Mouse (Mus musculus): ENCODE measurements at regions not wholly inside any gene's neighbourhood (a gene's known extent, or its start where the extent isn't known, plus 50 kb on each side); places are given as distances from the start of the nearest gene placed in this dataset.
"Not testable (repeated sequence)": the region's sequence is repeated elsewhere in the genome, so short reads cannot be mapped to it uniquely, and the experiment has no call there.

DNA sequence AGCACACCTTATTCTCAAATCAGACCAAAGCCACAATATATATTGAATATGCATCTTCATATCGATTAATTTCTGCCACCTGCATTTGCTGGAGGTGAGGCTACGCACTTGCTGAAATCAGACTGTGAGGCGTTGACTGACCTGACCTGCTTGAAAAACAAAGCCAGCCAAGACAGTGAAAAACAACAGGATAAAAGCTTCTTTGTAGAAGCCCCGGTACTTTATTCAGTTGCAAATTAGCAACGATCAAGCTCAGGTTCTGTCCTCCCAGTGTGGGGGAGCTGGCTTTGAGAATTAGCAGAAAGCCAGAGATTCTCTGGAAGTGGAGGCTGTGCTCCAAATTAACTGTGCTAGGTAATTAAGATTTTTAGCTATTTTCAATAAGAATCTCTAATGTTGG is 100.6 kb downstream of the Vmn2r79 start:
- no peak for DNase-seq

DNA sequence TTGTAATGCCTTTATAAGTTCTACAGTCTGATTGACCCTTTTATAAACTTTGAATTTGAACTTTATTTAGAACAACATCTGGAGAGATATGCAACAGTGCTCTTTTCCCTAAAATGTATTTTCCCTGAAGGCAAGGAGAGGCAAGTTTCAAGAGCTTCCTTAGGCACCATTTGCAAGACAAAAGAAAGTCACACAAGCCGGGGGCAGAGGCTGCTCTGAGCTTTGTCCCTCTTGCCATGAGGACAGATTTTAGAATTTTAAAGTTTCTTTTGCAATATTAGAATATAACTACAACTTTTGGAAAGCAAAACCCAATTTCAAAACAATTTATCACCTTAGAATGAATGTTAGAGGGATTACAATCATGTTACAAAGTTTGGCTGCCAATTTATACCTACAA is 103.7 kb downstream of the Vmn2r79 start:
- DNase-seq, result not testable (repeated sequence)

DNA sequence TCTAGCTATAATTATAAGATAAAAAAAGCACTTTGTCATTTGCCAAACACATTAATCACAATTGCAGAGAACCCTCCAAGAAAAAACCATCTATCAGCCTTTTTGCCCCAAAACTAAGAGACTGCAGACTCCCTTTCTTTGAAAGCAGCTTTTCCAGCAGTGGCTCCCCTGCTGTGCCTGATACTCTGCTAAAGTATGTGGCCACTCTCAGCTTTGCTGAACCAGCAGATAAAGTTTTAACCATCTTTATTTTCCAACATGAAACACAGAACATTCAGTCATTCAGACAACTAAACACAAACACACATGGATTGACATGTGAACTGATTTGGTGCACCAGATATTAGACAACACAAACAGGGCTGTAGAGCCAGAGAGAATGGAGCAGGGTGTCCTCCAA is 104.5 kb downstream of the Vmn2r79 start:
- DNase-seq, result not testable (repeated sequence)

DNA sequence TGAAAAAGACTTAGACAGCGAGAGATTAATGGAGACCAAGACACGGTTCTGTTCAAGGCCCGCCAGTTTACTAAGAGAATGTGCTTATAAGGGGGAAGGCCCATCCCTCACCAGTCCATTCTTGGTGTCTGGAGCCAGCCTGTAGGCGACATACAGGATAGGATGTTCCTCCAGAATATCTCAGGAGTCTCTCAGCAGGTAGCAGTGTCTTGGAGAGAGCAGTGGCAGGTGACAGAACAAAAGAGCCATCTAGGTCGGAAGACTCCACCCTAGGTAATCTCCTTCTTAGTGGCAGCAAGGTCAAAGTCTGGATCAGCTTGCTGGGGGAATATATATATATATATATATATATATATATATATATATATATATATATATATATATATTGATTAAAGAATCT is 105.4 kb downstream of the Vmn2r79 start:
- DNase-seq, result not testable (repeated sequence)

DNA sequence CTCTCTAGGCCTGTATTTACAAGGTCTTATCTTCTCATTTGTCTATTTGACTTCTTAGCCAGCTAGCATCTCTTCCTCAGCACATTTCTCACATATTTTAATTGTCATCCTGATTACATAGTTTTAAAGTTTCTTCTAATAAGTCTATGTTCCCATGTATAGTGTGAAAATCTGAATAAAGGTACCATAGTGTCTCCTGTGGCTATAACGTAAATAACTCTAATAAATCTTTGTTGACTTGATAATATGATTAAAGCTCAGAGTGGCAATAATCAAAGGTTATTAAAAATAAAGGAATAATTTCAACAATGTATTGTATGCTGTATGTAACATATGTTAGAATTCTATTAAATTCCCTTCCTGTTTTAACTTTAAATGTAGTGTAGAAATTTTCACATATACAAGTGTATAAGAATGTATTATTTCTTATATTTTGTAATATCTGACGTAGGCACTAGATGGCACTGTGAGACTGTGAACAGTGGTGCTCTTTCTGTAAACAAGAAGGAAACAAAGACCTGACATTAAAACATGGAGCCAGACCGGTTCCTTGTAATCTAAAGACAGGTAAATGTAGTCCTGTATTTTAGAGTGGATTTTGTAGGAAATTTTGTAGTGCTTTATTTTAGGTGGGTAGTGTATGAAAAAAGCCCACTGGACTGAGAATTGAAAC is 114.5 kb downstream of the Vmn2r79 start:
- no peak for DNase-seq

DNA sequence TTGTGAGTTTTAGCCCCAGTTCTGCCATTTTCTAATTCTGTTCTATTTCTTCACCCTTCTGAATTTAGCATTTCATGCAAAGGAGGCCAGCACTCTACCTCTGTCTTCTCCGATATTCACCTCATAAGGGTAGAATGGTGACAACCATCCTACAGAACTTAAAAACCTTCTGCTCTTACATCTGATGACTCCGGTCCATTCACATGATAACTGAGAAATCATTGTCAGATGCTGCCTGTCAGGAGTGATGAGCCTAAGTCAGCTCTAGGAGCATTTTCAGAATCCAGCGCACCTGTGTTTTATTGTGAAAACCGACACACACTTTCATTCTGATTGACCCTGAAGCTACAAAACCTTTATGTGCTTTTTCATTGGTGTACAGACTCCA is 115.1 kb downstream of the Vmn2r79 start:
- peak; percentile 4 for DNase-seq

DNA sequence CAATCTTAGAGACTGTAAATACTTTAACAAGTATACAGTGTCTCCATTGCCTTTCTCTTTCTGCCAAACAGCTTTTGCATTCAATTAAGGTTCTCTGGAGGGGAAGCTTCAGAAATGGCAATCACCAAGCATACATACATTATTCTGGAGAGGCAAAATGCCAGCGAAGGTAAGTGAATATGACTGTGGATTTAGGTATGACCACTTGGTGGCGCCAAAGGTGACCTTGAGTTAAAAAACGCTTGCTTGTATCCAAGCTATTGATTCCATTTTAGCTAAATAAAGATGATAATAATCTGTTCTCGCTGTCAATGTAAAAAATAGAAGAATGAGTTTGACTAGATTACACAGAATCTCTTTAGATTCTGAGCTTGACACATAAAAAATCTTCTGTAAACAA is 117.7 kb downstream of the Vmn2r79 start:
- DNase-seq, result peak; percentile 14

DNA sequence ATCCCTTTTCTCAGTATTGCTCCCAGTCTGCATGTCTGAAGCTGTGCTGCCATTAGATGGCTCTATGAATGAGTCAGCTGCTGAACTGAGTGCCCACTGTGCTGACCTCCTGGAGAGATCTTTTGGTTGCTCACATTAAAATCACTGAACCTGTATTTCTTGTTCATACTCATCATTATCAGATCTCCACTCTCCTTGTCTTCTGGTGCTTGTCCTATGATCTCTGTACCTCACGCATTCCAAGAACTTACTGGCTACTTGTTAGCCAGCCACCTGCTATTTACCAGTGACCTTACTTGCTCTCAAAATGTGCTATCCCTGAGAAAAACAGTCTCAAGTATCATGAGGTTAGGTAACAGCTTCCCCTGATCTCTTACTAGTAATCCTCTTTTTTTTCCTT is 123.4 kb upstream of the Nox4 start:
- no peak for DNase-seq

DNA sequence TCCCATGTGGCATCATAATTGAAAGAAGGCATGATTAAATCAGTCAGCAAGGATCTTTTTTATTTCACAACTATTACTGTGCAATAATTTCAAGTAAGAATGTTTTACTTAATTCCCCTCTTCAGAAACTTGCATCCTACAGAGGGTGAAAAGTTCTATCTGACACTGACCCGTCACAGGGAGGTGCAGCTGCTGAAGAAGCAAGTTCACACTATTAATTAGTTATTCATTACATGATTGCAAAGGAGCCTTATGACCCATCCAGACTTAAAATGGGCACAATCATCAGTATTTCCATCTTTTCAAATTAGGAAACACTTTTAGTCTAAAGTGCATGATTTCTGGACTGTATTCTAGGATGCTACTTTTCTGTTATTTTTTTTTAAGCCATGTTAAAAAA is 100.0 kb upstream of the Nox4 start:
- DNase-seq, result no peak

DNA sequence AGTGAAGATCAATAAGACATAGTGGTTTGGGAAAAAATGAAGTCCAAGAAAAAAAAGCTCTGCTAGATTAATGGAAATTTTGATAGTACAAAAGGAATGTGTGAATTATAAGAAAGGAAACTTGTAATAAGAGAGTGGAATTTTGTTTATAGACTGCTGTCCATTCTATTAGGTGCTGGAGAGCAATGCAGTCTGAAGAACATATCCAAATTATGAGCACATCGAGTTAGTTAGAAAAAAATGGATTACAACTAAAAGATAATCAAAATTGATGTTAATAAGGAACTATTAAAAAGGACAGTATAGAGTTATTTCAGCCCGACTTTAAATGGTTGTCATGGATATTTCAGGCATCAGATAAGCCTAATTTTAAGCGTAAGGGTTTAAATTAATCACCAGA is 98.2 kb upstream of the Nox4 start:
- no peak for DNase-seq

DNA sequence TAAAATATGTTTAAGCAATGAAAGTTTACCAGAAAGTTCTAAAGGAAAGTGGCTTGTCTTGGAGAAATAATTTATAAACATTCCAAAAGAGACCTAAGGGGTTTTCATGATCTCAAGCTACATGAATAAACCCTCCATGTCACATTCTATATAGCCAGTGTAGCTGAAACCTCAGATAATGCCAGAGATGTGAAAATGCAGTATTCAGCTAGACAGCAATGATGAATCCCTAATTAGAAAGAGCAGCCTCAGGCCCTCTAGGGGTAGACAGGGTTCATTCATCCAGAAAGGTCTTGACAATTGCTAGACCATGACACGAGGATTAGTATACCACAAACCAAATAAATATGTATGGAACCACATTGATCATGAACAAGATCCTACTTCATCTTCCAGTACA is 97.2 kb upstream of the Nox4 start:
- DNase-seq, result no peak

DNA sequence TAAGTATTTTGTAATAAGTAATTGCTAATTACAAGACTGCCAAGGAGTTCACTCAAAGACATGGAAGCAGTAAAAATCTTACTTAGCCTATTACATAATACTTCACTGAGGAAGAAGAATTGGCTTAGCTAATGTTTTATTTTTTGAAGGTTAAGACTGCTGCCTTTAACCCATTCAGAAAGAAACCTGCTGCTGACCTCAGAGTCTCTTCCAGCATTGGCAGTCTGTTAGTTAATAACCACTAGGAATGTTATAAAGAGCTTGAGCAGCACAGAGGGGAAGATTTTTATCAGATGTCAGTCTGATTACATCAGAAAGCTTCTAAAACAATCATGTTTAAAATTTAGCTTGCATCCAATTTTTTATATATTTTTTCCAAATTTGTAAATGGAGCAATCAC is 94.9 kb upstream of the Nox4 start:
- no peak for DNase-seq

DNA sequence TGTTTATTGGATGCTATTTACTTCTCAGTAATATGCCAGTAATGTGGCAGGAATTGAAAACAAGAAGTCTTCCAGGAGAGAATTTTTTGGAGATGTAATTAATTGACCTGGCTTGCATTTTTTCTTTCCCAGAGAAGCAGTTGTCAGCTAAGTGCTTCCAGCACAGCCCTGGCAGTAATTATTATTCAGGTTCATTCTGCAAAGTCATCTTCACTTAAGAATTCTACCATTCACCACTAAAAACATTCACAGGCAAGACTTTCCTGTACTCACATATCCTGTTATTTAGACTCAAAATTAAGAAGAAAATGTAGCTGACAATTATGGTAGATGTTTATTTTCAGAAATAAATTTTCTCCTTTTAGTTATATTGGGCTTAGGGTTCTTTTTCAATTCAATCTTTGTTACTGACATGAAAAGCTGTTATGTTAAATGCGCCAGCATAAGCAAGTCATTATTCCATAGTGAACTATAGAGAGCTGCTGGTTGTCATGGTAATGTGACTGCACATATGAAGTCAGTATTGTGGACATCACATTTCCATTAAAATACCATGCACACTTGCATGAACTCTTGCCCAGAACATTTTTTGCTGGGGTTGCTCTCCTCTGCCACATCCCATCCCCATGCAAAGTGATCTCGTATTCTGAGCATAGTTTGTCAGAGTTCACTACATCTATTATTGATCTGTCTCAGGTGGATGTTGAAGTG is 59.3 kb upstream of the Nox4 start:
- DNase-seq, result no peak

DNA sequence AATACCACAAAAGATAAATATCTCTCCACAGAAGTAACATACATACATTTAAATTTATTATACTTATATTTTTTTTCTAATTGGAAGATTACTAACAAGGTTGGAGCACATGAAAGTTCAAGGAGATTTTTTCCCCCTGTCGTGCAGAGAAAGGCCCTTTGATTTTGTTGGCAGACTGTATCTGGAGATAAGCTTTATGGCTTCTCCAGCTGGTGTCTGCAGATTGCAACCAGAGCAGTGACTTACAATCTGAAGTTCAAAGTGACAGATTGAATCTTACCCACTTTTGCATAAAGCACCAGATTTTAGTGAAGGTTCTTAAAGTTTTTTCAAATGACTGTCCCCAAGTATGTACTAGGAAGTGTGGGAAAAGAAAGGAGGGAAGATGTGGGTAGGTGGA is 50.2 kb upstream of the Nox4 start:
- DNase-seq, result no peak
